Mouse (Mus musculus) regulatory T cell (primary cell): Measurements from ENCODE around the gene Lrrc7.

Source experiments
- in situ Hi-C: fragments of 300-600 bp; cut with MboI, MseI; formaldehyde crosslinking; loops from one replicate; pipeline ENCODE4 v1.15.1; 2025; ENCODE audit warnings: high pct_unique_total_duplicates

The Lrrc7 gene

DNA sequence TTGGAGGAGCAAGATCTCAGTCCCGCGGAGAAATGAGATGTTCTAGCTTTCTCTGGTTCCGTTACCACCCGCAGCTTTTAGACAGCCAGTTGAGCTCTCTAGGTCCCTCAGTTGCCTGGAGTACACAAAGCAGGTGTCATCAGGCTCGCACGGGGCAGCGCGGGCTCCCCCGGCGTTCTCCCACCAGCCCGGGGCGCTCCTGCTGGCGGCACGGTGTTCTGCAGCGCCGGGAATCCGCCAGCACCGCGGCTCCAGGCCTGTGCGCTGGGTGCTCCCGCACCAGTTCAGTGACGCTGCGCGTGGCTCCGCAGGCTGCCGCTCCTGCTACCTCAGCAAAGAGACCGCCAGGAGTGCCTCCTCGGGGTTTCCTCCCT, at the start of gene Lrrc7:
Lrrc7 (minus strand) TSS at position 235 of the 374 bp plus-strand sequence.
- in situ Hi-C loops, result no loop called here

DNA sequence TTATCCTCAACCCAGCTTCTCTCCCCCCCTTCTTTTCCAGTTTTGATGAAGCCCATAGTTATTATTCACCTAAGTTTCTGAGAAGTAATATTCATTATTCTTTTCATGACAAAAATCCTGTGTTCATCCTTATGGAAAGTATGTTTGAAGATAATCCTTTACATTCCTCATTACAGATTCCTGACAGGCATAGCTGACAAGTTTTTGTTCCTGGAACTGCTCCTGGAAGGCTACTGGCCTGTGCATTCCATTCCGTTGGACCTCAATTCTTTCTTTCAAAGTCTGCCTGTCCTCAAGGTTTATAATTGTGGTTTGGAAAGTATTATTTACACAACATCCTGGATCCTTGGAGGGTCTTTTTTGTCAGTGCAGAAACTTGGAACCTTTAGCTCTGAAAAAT, 45.0 kb upstream of the Lrrc7 start:
- in situ Hi-C loops, result no loop called here

DNA sequence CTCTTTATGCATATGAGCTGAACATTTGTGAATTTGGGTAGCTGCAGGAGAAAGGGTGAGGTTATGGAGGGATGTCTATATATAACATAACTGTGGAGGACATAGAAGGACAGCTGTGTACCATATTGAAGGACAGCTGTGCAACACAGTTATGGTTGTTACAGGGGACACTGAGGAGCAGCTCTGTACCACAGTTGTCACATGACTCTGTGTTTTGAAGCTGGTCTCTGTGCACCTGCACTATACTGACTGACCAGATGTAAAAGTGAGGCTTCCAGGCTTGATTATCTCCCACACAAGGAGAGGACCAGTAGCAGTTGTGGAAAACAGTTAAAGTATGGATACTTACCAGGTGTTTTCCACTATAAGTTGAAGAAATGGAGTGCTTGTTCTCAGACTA, 43.3 kb upstream of the Lrrc7 start:
- in situ Hi-C loops, result no loop called here

DNA sequence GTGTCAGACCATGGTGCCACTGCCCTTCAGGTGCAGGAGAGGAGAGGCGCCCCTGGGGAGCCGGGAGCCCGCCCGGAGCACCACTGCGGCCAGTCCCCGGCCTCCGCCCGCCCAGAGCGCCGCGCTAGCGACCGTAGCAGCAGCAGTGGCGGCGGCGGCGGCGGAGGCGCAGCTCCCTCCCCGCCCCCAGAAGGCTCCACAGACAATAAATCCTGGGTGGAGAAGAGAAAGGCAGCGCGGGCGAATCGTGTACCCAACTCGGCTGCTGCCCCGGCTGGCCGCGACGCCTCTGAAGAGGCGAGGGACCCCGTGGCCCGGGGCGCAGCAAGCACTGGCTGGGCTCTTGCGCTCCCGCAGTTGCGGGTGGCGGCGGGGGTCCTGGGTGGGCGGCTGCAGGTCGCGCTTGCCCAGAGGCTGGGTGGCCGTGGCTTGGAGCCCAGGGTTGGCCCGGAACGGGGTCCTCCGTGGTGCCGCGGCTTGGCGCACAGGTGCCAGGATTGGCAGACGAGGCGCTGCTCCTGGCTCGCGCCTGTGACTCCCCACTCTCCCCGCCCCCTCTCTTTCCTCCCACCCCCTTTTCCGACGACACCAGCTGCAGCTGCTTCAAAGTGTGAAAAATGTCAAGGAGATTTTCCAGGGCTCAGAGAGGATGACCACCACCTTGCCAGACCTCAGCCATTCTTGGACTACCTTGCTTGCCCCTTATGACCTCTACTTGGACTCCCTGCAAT, 600 bp downstream of the Lrrc7 start:
- in situ Hi-C loops, result no loop called here

GRCm38 (mm10) chr3:158560891-158561255, 1.1 kb downstream of the Lrrc7 start:
- in situ Hi-C loops, result no loop called here

GRCm38 (mm10) chr3:158559691-158560650, 2.0 kb downstream of the Lrrc7 start:
- in situ Hi-C loops, result no loop called here

DNA sequence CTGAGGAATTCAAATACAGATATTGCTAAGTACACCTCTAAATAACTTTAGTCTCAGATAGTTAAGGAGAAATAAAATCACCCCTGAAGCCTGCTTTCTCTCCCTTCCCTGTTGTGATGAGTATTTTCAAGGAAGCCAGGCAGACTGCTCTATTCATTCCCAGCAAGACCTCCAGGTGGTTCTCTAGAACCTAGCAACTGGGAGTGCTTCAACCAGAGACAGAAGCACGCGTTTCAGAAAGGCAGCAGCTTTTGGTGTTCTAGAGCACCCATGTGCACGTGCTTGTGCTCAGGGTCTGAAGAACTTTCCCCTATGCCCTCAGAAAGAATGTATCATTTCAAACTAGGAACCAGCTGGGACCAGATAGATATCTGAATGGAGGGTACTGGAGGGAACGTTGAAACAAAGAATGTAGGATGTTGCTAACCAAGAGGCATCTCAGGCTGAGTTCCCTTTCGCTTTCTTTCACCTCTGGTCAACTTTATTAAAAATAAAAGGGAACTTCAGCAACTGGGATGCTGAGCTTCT, 2.8 kb downstream of the Lrrc7 start:
- in situ Hi-C loops, result no loop called here

- in situ Hi-C loops, result no loop called here
Observed at GRCm38 (mm10) chr3:158558631-158559030, 3.4 kb downstream of the Lrrc7 start.

GRCm38 (mm10) chr3:158554280-158554679, 7.7 kb downstream of the Lrrc7 start:
- in situ Hi-C loops, result no loop called here

DNA sequence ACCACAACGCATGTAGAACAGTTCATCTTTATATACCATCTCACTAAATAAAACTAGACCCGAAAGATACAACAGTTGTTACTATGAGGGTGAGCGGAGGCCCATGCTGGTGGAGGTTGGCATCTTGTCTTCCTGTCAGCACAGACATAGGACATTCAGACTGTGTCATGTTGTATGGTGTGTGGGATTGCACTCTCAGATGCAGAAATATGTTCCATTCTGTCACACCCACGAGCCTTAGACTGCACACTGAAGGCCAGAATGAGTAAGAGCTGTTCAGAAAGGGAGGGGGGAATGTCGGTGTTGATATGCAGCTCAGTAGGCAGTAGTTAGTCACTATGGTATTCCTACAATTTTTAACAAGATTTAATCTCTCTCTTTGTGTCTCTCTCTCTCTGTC, 9.9 kb downstream of the Lrrc7 start:
- in situ Hi-C loops, result no loop called here

DNA sequence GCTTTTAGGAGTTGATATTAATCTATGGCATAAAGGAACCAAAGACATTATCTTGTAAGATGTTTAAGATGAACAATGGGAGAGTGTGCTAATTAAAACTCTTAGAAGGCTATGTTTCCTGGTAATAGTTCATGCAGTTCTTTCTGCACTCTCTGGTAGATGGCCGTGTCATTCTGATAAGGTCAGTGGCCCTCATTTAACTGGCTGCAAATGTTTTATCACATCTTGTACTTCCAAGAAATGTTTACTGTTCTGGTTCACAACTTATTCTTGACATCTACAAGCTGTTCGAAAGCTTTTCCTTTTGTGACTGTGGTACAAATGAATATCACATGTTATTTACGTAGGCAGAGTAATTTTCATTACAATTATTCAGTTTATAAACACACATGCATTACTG, 18.5 kb downstream of the Lrrc7 start:
- in situ Hi-C loops, result no loop called here

DNA sequence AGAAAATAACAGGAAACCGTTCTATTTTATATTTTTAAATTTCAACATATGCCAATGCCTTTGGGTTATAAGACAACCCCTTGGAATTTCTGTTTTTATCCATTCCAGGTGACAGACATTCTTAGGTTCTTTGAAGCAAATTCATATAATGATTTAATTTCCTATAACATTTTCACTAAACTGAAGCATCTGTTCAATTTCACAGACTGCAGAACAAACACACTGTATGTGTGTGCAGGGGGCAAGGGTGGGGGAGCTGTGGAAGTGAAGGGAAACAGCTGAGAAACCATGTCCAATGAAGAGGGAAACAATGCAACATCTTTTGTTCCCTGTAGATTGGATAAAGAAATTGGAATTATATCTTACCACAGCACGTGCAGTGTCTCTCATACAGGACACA, 29.2 kb downstream of the Lrrc7 start:
- in situ Hi-C loops, result no loop called here

GRCm38 (mm10) chr3:158528471-158528870, 33.5 kb downstream of the Lrrc7 start:
- in situ Hi-C loops, result no loop called here

GRCm38 (mm10) chr3:158493730-158494129, 68.3 kb downstream of the Lrrc7 start:
- in situ Hi-C loops, result no loop called here

DNA sequence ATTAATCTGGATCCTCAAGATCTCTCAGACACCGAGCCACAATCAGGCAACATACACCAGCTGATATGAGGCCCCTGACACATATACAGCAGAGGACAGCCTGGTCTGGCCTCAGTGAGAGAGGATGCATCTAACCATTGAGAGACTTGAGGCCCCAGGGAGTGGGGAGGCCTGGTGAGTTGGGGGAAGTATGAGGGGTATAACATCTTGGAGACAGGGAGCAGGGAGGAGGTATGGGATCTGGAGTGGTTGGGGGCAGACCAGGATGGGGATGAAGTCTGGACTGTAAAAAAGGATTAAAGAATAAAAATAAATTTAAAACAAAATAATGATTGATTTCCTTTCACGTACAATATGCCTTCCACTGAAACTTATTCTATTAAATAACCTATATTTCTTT, 82.3 kb downstream of the Lrrc7 start:
- in situ Hi-C loops, result no loop called here

DNA sequence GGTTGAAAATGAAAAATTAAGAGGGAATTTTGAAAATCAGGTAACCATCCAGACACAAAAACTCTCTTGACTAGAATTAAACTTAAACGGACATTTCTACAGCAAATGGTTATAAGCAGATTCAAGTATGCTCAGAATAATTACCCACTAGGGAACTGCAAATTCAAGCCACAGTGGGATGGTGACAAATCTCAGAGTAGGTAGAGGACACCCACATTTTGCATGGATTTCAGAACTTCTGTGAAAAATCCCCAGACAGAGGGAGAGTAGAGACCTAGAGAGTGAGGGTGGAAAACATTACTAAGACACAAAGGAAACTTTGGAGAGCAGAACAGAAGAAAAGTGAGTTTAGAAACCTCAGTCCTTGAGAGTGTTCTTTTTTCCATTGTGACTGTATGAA, 161.4 kb downstream of the Lrrc7 start:
- in situ Hi-C loops, result no loop called here

- in situ Hi-C loops, result no loop called here
Observed at GRCm38 (mm10) chr3:158391534-158391933, 170.5 kb downstream of the Lrrc7 start.

DNA sequence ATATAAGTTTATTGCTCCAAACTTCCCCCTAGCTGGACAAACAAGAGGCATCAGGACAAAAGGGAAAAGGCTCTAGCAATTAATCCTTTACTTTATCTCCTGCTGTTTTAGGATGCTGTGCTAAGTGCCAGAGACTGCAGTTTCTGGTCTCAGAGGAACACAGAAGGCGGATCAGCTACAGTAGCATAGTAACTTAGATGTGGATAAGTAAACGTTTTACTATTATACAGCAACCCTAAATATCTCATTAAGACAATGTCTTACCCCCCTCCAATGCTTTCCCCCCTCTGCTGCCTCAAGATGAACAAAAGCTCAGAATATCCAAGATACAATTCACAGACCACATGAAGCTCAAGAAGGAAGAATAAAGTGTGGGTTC, 174.0 kb downstream of the Lrrc7 start:
- in situ Hi-C loops, result no loop called here

DNA sequence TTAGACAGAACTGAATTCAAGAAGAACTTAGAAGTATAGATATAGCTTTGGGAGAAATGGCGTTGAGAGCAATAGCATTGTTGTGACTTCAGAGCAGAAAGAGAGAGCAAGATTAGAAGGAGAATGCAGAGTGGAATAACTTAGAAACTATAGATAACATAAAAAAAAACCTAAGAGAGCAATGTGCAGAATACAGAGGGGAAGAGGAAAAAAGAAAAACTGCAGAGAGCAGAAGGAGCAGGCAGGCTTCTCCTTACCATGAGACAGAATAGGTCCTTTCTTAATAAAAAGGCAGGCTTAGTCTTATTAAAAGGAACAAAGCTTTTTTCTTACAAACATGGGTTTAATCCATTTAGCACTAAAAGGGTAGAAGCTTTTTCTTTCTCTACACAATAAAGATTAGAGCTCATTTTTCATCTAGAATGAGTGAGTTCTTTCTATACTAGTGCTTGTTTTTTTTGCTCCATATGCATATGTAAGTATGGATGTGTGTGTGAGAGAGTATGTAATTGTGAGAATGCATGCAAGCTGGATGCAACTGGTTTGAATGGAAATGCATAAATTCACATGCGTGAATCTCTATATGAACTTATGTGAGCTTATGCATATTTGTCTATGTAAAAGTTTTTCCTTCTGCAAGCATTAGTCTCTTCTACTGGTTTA, 174.5 kb downstream of the Lrrc7 start:
- in situ Hi-C loops, result no loop called here

DNA sequence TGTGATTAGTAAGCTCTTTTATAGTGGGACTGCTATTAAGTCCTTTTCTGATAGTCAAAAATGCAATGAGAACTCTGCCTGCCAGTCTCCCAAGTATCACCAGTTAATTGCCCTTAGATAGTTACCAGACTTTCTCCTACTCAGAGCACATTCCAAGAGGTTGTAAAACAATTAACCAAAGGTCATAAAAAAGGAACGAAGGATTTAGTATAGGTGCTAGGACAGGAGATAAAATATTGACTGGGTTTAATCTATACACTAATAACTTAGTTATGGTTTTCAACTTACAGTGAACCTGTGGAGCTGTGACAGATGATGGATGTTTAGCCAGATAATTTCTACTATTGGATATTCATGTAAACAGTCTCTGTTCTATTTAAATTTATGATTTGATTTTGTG, 175.2 kb downstream of the Lrrc7 start:
- in situ Hi-C loops, result no loop called here

- in situ Hi-C loops, result no loop called here
Observed at GRCm38 (mm10) chr3:158375885-158376284, 186.1 kb downstream of the Lrrc7 start.

GRCm38 (mm10) chr3:158369169-158369568, 192.9 kb downstream of the Lrrc7 start:
- in situ Hi-C loops, result no loop called here
